Mouse (Mus musculus) limb, embryonic 11.5 days (tissue): ENCODE data around the gene Cks1b. TPM values are rescaled to one million over a fixed set of nuclear protein-coding genes. Genes with fewer than 3 reads are reported as not detected.

Experiments used
- ATAC-seq: fragments of 200-750 bp; cut with Nextera tagmentation; 2 replicates; pipeline ENCODE4 v1.8.0; 2017; ENCODE audit warnings: low read depth; ENCODE audit not compliant: insufficient number of reproducible peaks, low FRiP score, low TSS enrichment
- DNase-seq: peaks from one replicate; pipeline ENCODE4 v3.0.0-alpha.2; 2015; ENCODE audit warnings: low spot score
- H3K27ac ChIP-seq: fragments of 300-500 bp; sonication (generic); replicated peaks from 2 replicates; pipeline ENCODE4 v1.5.1; 2014; ENCODE audit warnings: low read depth, mild to moderate bottlenecking, low read length
- H3K27me3 ChIP-seq: fragments of 300-500 bp; sonication (generic); 2 replicates; pipeline ENCODE4 v1.6.1; 2014; ENCODE audit warnings: mild to moderate bottlenecking, low read length, mixed read lengths; ENCODE audit not compliant: control insufficient read depth, insufficient read depth
- H3K36me3 ChIP-seq: fragments of 300-500 bp; sonication (generic); 2 replicates; pipeline ENCODE4 v1.6.1; 2014; ENCODE audit warnings: mild to moderate bottlenecking, low read length, moderate library complexity, mixed read lengths; ENCODE audit not compliant: control insufficient read depth, insufficient read depth
- H3K4me1 ChIP-seq: fragments of 300-500 bp; sonication (generic); 2 replicates; pipeline ENCODE4 v1.6.1; 2014; ENCODE audit warnings: low read length, mixed read lengths; ENCODE audit not compliant: control insufficient read depth, insufficient read depth
- H3K4me2 ChIP-seq: fragments of 300-500 bp; sonication (generic); 2 replicates; pipeline ENCODE4 v1.6.1; 2014; ENCODE audit warnings: low read depth, mild to moderate bottlenecking, moderate library complexity; ENCODE audit not compliant: severe bottlenecking
- H3K4me3 ChIP-seq: fragments of 300-500 bp; sonication (generic); 2 replicates; pipeline ENCODE4 v1.5.1; 2014; ENCODE audit warnings: low read depth, low read length
- H3K9ac ChIP-seq: fragments of 300-500 bp; sonication (generic); 2 replicates; pipeline ENCODE4 v1.6.1; 2014; ENCODE audit warnings: mild to moderate bottlenecking, low read length
- H3K9me3 ChIP-seq: fragments of 300-500 bp; sonication (generic); 2 replicates; pipeline ENCODE4 v1.6.1; 2016; ENCODE audit warnings: low read length; ENCODE audit not compliant: control insufficient read depth
- WGBS: fragments of 180-500 bp; shearing (Covaris S2); extraction: QIAGEN DNeasy Blood & Tissue Kit; methylation state at CpG from one replicate; pipeline ENCODE4 v1.1.7; 2014; 5-methylcytosine and 5-hydroxymethylcytosine counted together
- polyA plus RNA-seq: library from polyadenylated mRNA; unstranded; fragments of >200 nt; fragmentation: Nextera tagmentation; extraction: Ambion mirVana; gene quantifications from 2 replicates; pipeline ENCODE4 v1.2.1, GENCODE M21; 2014

Cks1b gene
- polyA plus RNA-seq, 1 experiment from 2014 or later = 797 TPM

- H3K9me3 ChIP-seq = no peaks in the 10 kb centered on the region
- H3K9ac ChIP-seq = no peak overlapping the region
- H3K4me2 ChIP-seq = peak overlapping the region; percentile 99
- H3K27ac ChIP-seq = no peak overlapping the region
- no peaks in the 10 kb centered on the region for H3K36me3 ChIP-seq
- whole genome bisulfite sequencing = 9% methylated on average over 19 of the region's 19 CpGs
- peaks cover 6% of the 10 kb centered on the region; the same call in 1 of the 2 replicates for H3K27me3 ChIP-seq
- H3K4me3 ChIP-seq = peak overlapping the region; percentile 50
- no peak for DNase-seq
- ATAC-seq = no peak
- peaks cover 39% of the 10 kb centered on the region for H3K4me1 ChIP-seq
These were observed 27.2 kb downstream of the Cks1b start for GRCm38 (mm10) chr3:89390699-89391662.

- Histone ChIP-seq H3K9me3 (no peaks in the 10 kb centered on the region), H3K27me3 (peaks cover 6% of the 10 kb centered on the region; the same call in 1 of the 2 replicates), H3K9ac (no peak overlapping the region), H3K4me3 (no peak overlapping the region), H3K27ac (no peak overlapping the region), H3K4me1 (peaks cover 36% of the 10 kb centered on the region), H3K36me3 (no peaks in the 10 kb centered on the region), H3K4me2 (no peak overlapping the region)
- DNase-seq (no peak), ATAC-seq (no peak)
- WGBS = 50% methylated on average over 5 of the region's 5 CpGs
These were observed 28.1 kb downstream of the Cks1b start for GRCm38 (mm10) chr3:89390111-89390515.

GRCm38 (mm10) chr3:89388901-89389740 is 29.1 kb downstream of the Cks1b start:
- no peaks in the 10 kb centered on the region for H3K9me3 ChIP-seq
- no peak overlapping the region for H3K27ac ChIP-seq
- no peak overlapping the region for H3K4me2 ChIP-seq
- ATAC-seq (no peak), DNase-seq (no peak)
- no peak overlapping the region for H3K9ac ChIP-seq
- peaks cover 35% of the 10 kb centered on the region for H3K4me1 ChIP-seq
- WGBS = 58% methylated on average over 6 of the region's 6 CpGs
- no peaks in the 10 kb centered on the region for H3K36me3 ChIP-seq
- H3K27me3 ChIP-seq = peaks cover 6% of the 10 kb centered on the region; the same call in 1 of the 2 replicates
- H3K4me3 ChIP-seq = no peak overlapping the region

DNA sequence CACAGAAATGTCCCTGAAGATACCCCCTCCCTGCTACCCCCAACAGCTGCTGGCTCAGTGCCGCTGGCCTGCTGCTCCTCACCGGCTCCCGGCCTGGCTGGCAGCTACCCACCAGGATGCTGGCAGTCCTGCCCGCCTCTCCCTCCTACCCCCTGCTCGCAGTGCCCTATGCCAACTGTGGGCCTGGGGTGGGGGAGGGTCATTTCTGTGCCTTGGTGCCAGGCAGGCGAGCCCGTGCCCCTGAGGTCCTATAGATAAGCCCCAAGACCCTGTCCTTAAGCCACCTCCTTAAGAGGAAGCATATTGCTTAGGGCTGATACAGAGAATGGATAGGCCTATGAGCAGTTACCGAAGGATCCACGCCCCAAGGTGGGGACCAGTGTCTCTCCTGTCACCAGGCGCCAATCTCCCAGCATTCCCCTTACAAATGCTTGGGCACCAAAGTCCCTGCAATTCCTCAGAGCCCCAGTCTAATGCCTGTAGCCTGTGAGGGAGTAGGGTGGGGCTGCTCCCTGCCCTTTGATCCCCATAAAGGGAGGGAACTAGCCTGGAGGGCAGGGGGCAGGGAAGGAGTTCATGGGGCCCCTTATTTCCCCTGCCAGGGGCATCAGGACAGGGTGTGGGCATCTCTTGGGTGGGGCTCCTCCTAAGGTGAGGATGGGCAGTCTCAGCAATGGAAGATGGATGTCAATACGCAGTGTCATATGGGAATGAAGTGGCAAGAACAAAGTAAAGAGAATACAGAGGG is 29.9 kb downstream of the Cks1b start:
- H3K4me2 ChIP-seq = no peak overlapping the region
- no peaks in the 10 kb centered on the region for H3K36me3 ChIP-seq
- no peaks in the 10 kb centered on the region for H3K9me3 ChIP-seq
- WGBS = 73% methylated on average over 11 of the region's 11 CpGs
- no peak overlapping the region for H3K4me3 ChIP-seq
- ATAC-seq (no peak), DNase-seq (no peak)
- no peak overlapping the region for H3K27ac ChIP-seq
- no peak overlapping the region for H3K9ac ChIP-seq
- H3K27me3 ChIP-seq = peaks cover 6% of the 10 kb centered on the region; the same call in 1 of the 2 replicates
- H3K4me1 ChIP-seq = peaks cover 31% of the 10 kb centered on the region

DNA sequence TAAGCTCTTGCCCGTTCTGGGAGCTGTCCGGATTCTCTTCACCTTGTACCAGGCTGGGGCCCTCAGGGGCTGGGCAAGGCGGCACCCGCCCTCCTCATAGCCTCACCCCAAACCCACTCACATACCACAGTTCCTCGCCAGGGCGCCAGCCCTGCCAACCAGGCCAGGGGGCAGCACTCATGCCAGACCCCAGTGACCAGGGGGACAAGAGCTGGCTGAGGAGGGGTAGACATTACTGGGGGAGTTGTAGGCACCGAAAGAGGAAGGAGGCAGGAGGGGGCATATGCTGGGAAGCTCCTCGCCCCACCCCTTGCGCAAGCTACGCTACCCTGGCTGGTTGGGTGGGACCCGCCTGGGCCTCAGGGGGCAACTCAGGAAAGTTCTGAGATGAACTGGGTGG is 30.6 kb downstream of the Cks1b start:
- Histone ChIP-seq H3K4me2 (no peak overlapping the region), H3K27me3 (peaks cover 4% of the 10 kb centered on the region; the same call in 1 of the 2 replicates), H3K36me3 (no peaks in the 10 kb centered on the region), H3K4me3 (no peak overlapping the region), H3K27ac (no peak overlapping the region), H3K4me1 (peaks cover 29% of the 10 kb centered on the region), H3K9me3 (no peaks in the 10 kb centered on the region), H3K9ac (no peak overlapping the region)
- WGBS = 83% methylated on average over 11 of the region's 11 CpGs
- DNase-seq (no peak), ATAC-seq (no peak)

DNA sequence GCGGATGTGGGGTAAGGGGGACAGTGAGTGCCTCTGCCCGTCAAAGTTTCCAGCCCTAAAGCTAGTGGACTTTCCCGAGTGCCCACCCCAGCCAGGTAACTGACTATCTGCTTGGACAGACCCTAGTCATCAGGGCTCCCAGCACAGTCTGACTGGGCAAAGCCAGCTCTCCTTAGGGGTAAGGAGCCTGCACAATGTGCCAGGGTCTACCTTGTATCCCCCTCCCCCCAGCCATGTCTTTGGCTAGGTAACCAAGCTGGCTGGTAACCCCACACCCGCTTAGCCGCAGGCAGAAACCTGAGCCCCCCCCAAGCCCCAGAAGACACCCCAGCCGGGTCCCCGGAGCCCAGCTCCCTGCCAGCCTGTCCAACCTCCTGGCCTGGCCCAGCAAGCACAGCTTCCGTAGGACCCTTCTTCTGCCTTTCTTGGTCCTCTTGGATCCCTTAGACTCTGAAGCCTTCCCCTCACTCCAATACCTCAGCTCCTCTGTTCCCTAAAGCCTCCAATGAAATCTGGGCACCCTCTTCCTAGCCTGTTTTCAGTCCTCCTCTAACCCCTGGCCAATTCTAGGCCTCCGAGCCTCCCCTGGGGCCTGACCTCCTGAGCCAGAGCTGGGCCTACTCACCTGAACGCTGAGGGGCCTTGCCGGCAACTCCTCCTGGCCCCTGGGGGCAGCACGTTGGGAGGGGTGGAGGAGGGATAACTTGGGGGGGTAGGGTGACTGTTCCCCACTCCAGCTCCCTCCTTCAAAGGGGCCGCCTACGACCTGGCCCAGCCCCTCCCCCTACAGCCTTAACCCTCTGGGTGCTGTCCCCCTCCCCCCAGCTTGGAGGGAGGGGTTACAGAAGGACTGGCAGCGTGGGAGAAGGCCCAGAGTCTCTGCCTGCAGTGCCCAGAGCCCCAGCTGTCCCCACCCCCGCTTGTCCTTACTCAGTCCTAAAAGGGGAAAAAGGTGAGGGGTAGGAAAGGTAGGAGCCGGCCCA is 31.5 kb downstream of the Cks1b start:
- Histone ChIP-seq H3K9me3 (no peaks in the 10 kb centered on the region), H3K4me2 (no peak overlapping the region), H3K36me3 (no peaks in the 10 kb centered on the region), H3K9ac (0 out of 2 replicates have a peak overlapping the region, but pooled peaks have one; percentile 22), H3K27ac (no peak overlapping the region), H3K27me3 (no peaks in the 10 kb centered on the region), H3K4me1 (peaks cover 20% of the 10 kb centered on the region), H3K4me3 (no peak overlapping the region)
- DNase-seq (no peak), ATAC-seq (no peak)
- 51% methylated on average over 17 of the region's 17 CpGs for WGBS

DNA sequence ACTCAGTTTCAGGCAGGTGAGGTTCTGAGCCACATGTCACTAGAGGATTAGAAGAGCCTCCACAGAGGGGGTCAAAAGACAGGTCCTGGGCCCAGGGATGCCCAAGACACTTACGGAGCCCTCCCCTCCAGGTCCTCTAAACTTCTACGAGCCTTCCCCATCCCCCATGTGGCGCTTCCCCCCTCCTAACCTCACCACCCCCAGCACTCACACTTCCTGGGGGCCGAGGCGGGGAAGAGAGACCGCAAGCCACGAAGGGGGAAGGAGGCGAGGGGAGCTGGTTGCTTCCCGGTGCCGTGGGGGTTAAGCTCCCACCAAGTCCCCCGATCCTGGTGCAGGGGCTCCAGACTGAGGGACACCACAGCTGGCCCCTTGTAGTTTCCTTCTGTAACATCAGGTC is 32.7 kb downstream of the Cks1b start:
- H3K36me3 ChIP-seq = no peaks in the 10 kb centered on the region
- no peak overlapping the region for H3K27ac ChIP-seq
- no peaks in the 10 kb centered on the region for H3K9me3 ChIP-seq
- ATAC-seq (no peak), DNase-seq (no peak)
- peaks cover 12% of the 10 kb centered on the region; the same call in 1 of the 2 replicates for H3K4me1 ChIP-seq
- no peak overlapping the region for H3K4me2 ChIP-seq
- H3K27me3 ChIP-seq = no peaks in the 10 kb centered on the region
- no peak overlapping the region for H3K9ac ChIP-seq
- H3K4me3 ChIP-seq = no peak overlapping the region
- WGBS = 33% methylated on average over 11 of the region's 11 CpGs
